Mouse (Mus musculus) cortical plate, adult 2 months (tissue): ENCODE results near the gene Glis3.

Experiments
- CTCF ChIP-seq: fragments of 200-500 bp; IDR thresholded peaks from 2 replicates; pipeline ENCODE4 v1.5.1; 2011; ENCODE audit warnings: mild to moderate bottlenecking, control low read depth, low read length; ENCODE audit not compliant: insufficient read depth; ENCODE audit errors: extremely low read depth
- POLR2A ChIP-seq: fragments of 200-500 bp; IDR thresholded peaks from 2 replicates; pipeline ENCODE4 v1.6.1; 2011; ENCODE audit warnings: mild to moderate bottlenecking, low read length, control low read depth; ENCODE audit not compliant: insufficient read depth; ENCODE audit errors: extremely low read depth

- no peak for TF ChIP-seq CTCF
- no peak for TF ChIP-seq POLR2A
These were observed 398.5 kb downstream of the Glis3 start for GRCm38 (mm10) chr19:28281405-28281804.
